Mouse (Mus musculus) adipocyte (in vitro differentiated cells): ENCODE data around the gene Tnfrsf19.

Source experiments
- DNase-seq: peaks from one replicate; pipeline ENCODE4 v3.0.0-alpha.2; 2016; ENCODE audit warnings: low spot score

Gene Tnfrsf19

GRCm38 (mm10) chr14:61046091-61046681, at the start of gene Tnfrsf19:
Gene Tnfrsf19 (minus strand): TSS chr14:61046490.
- no peak for DNase-seq

- DNase-seq, result no peak
These were observed 45.8 kb upstream of the Tnfrsf19 start for GRCm38 (mm10) chr14:61092073-61092472.

DNA sequence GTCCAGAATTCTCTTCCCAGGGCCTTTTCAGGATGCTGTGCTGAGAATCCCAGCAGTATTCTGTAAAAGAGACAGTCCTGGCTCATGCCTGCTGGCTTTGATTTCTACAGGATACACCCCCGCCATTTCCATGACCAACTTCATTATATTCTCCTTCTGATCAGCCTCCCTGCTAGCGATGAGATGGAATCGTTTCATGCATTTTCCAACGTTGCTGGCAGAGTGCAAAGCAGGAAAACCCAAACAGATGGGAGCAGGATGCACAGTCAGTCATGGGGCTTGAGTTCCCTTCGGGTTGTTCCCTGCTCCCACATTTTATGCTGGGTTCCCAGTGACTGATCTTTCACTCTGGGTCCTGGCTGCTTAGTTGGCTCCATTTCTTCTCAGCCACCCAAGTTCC, 44.7 kb upstream of the Tnfrsf19 start:
- no peak for DNase-seq

DNA sequence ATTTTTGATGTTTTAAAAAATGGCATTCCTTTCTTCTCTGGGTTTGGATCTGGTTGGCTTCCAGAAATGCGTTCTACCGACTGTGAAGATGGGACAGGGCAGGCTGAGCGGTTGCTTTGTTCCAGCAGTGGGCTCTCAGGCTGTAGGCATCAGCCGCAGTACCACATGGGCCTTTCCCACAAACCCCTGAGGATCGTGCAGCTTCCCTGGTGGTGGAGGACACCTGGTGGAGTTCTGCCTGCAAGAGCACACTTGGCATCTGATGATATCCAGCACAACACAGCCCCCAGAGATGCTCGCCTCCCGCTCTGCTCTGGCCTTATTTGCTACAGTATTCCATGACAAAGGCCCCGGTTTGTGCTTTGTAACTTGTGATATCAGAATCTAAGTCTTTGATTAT, 41.9 kb upstream of the Tnfrsf19 start:
- DNase-seq, result no peak

DNA sequence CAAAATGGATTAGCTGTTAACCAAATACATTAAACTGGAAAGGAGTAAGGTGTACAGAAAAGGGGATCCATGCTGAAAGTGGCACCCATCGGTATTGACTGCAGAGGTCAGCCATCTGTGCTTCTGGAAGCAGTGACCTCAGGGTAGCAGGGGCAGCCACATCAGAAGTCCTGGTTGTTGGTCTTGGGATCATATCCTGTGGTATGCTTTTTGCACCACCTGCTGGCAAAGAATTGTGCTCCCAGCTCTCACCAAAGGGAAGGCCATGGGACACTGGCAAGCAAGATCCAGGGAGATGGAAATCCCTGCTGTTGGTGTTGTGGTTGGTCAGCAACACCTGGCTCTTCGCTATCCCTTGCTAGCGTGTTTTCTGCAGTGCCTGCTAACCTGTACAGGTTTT, 39.0 kb upstream of the Tnfrsf19 start:
- peak; percentile 21 for DNase-seq

- no peak for DNase-seq
These were observed 23.3 kb upstream of the Tnfrsf19 start for GRCm38 (mm10) chr14:61069555-61069954.

DNA sequence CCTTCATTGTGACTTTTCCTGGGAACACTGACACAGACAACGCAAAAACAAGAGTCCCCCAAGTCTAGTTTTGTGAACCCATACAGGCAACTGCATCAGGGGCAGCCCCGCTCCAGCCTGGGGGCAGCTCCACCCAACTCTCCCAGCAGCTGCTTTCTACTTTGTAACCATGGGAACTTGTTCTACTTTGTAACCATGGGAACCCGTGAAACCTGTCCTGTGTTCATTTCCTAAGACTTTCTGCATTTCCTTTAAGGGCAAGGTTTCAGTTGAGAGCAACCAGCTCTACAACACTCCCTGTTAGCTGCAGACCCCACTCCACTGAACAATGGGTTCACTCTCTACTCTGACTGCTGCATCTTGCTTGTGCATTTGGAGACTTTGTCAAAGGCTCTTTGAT, 15.4 kb upstream of the Tnfrsf19 start:
- no peak for DNase-seq

DNA sequence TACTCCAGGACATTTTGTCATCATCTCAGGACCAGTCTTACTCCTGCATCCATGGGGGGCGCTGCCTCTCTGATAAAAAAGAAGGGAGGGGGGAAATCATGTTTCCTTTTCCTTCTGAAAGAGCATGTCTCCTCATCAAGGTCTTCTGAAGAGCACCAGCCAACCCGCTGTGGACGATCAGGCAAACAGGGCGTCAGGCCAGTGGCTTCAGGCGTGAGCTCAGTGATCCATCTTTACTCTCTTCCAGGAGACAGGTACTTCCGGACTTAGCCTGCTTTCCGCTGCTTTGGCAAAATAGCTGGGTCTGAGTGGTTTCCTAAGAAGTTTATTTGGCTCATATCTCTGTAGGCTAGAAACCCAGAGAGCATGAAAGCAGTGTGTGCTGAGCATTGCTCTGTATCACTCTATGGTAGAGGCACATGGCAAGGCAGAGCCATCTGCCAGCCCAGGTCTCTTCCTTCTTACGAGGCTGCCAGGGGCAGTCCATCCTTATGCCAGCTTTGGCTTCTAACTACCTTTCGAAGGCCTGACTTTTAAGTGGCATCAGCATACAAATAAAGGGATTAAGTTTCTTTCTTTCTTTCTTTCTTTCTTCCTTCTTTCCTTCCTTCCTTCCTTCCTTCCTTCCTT, 13.1 kb upstream of the Tnfrsf19 start:
- DNase-seq, result no peak

DNA sequence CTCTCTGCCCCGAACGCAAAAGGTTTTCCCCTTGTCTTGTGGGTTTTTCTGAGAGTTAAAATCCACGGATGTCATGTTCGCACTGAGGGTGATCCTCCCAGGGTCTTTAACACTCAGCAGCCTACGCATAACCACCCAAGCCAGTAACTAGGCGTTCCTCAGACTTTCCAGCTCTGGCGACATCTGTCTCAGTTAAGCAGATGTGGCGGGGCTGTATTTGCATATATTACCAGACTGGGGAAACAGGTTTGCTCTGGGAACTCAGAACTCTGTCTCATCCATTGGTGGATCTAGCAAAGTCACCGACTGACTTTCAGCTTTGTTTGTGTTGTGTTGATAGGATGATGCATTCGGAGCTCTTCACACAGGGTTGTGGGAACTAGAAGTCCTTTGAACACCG, 10.7 kb upstream of the Tnfrsf19 start:
- no peak for DNase-seq

DNA sequence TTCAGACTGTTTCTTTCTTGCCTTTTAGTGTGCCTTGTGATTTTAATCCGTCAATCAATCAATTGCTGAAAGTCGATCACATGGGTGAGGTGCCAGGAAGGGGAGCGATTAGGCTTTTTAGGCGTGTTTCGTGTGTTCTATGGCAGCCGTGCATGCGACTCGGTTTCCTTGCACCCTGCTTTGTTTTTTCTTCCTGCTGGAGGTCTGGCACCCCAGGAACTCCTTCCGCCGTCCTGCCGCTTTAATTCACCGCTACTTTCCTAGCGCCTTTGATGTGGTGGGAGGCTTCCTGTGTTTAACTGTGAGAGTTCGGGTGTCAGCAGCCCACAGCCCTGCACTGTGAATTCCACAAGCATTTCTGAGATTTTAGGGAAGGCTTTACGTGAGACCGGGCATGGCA, 10.2 kb upstream of the Tnfrsf19 start:
- DNase-seq, result no peak

- DNase-seq, result no peak
These were observed 9.6 kb upstream of the Tnfrsf19 start for GRCm38 (mm10) chr14:61055864-61056263.

GRCm38 (mm10) chr14:61052163-61052562, 5.9 kb upstream of the Tnfrsf19 start:
- DNase-seq, result no peak

DNA sequence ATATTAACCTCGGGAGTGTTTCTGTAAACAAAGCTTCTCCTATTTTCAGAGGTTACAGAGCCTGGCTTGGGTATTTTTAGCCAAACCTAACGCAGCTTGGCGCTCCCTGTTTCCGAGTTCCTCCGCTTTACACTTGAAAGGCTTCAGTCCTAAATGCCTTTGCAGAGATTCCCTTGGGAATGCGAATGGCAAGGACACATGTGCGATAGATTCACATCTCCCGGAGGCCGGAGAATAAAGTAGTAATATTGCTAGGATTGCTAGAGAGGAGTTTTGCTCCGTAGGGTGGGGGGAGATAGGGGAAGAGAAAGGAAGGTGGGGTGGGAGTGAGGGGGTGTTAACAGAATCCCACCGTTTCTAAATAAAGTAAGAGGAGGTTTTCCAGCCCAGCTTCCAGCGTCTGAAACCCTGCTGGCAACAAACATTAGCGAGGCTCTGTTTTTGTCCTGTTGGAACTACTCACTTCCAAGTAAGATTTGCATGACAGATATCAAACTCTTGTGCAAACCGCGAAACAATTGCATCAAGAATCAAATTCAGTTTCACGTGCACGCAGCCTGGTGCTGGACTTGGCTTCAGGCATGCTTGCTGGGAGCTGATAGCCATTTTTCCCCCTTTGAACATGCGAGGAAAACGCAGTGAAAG, 722 bp downstream of the Tnfrsf19 start:
- no peak for DNase-seq

DNA sequence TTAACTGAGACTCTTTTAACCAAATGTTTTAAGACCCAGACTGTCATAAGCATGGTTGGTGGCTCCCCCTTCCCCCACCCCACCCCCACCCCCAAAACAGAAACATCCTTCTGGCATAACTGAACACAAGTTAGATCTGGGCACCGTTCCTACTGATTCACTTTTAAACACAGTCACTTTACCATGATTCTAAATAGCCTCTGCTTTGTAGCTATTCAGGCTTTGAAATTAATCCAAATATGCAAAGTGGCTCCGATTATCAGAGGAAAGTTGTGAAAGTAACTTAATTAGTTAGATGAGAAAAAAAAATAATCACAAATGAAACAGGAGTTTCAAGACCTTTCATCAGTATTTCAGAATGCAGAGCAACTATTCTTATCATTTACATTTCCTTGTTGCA, 2.0 kb downstream of the Tnfrsf19 start:
- no peak for DNase-seq

DNA sequence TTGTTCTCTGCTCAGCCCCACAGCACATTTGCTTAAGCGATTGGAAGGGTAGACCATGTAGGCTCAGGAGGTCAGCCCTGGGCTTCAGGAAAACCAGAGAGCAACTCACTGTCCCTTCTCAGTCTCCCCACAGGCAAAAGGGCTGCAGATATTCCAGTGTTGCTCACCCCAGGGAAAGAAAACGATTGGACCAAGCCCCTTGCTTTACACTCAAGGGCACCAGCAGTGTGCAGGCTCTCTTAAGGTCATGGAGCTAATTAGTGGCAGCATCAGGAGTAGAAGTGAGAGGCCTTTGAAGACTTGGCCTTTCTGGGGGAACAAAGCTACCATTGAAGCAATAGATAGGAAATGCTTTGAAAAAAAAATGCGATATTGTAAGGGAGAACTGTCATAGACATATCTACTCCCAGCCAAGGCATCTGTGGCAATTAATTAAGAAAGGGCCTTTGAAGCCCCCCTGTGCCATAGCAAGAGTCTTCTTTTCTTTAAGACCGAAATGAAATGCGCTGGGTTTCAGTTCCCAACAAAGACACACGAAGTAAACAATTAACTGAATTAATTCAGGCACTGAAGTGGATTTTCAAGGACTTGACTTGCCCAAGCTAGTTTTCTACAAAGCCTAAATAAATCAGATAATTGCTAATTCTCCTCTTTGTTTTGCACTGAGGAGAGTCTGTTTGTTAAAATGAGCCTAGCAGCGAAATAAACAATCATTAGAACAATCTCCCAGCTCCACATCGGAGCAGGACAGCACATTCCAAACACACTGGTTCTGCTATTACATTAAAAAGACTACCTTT, 2.6 kb downstream of the Tnfrsf19 start:
- DNase-seq, result no peak

DNA sequence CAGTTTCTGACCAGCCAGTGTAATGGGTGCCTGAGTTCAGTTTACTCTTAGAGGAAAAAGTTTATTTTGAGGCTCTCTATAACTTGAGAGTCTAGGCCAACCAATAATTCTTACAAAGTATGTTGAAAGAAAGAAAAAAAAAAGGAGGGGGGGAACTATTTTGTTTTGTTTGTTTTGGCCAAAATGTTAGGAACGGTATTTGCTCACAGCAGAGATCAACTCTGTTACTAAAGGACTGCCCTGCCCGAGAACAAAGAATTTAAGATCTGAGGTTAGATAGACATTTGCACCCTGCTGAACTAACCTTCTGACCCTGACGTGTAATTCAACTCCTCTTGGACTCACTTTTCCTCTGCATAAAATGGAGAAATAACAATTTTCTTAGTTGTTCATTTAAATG, 4.0 kb downstream of the Tnfrsf19 start:
- no peak for DNase-seq

GRCm38 (mm10) chr14:61040236-61040635, 6.1 kb downstream of the Tnfrsf19 start:
- DNase-seq, result no peak

DNA sequence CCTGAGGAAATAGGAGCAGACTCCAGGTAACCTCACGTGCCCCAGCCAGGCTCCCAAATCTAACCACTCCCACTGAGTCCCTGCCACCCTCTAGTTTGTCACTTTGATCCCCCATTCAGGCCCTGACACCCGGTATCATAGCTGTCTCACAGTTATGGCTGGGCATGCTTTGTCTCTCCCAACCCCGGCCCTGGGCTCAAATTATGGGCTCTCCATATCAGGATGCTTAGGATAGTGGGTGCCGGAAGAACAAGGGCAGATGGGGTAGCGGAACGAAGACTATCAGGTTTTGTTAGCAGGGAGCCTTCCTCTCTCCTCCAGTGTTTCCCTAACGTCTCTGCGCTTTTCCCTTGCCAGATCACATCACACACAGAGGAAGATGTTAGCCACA, 8.2 kb downstream of the Tnfrsf19 start:
- no peak for DNase-seq

DNA sequence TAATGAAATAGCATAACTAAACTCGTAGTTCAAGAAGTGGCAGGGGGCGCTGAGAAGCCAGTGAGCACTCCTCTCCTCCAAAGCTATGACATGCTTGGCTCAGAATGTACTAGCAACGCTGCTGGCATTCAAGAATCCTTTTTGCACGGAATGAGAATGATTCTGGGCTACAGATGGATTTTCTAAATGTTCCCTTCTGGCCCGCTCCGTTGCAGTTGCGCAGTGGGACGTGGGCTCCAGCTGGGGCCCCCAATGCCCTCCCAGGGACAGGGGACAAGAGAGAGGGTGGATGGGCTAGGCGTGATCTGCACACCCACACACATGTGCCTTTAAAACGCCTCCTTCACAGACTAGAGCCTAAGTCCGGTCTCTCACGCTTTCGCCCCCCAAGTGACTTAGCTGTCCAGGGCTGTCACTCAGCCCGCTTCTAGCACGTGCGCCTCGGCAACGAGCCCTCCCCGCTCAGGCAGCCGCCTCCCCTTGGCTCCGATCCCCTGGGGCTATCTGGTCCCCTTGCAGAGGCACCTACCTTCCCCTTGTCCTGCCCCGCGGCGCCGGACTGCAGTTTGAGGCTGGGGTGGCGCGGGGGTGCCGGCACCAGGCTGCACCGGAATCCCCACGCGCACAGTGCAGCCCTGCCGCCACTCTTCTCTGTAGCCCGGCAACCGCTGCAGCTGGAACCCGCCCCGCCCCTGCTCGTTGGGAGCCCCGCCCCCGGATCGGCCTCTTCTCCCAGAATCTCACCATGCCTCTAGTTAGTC, 8.8 kb downstream of the Tnfrsf19 start:
- DNase-seq, result no peak

GRCm38 (mm10) chr14:61030366-61030765, 15.9 kb downstream of the Tnfrsf19 start:
- no peak for DNase-seq

GRCm38 (mm10) chr14:61024006-61024405, 22.3 kb downstream of the Tnfrsf19 start:
- no peak for DNase-seq

GRCm38 (mm10) chr14:61022383-61022782, 23.9 kb downstream of the Tnfrsf19 start:
- no peak for DNase-seq
